15 mouse cellular contexts compared by ENCODE assay signal in genomic region chr12:32053637-32054366, GRCm38 (mm10). TPM values are rescaled to one million over a fixed set of nuclear protein-coding genes. Genes with fewer than 3 reads are reported as not detected.
DNase-seq lines count a peak whose midpoint lies in the region; ATAC-seq and TF ChIP-seq lines count a peak whose summit lies in the region.
"Had no signal": no experiment of that assay in that cellular context is flagged by ENCODE, and none has a peak within 500 bp of the region (broad histone marks: within the 10 kb centered on the region; RNA-seq: fewer than 3 reads in every experiment).

No protein-coding gene starts in this region.

- DNase-seq in forebrain, embryonic 11.5 days (ENCODE audit: low spot score) = no peak
- DNase-seq in kidney, postnatal 0 days (ENCODE audit: low spot score) = peak; percentile 35
- DNase-seq in kidney, adult 2 months = no peak
- DNase-seq in gastrocnemius, postnatal 10 days = no peak
- DNase-seq in left cerebral cortex, adult 2 months (ENCODE audit: extremely low spot score in 1 of 2, low spot score in 2 of 2) = no peak
- DNase-seq: B cell, adult 2 months; cerebellum, postnatal 10 days; lung, adult 2 months; retina, postnatal 1 day; thymus, postnatal 36 days had no signal

- H3K36me3 ChIP-seq in forebrain, embryonic 16.5 days (ENCODE audit: control insufficient read depth, insufficient read depth) = 0 out of 2 replicates have a peak, but pooled peaks cover 3% of the 10 kb centered on the region
- H3K36me3 ChIP-seq in forebrain, embryonic 11.5 days (ENCODE audit: control insufficient read depth, insufficient read depth, low read length) = no peaks in the 10 kb centered on the region
- H3K36me3 ChIP-seq in kidney, postnatal 0 days (ENCODE audit: insufficient read depth, low read length) = no peaks in the 10 kb centered on the region
- H3K36me3 ChIP-seq in kidney, adult 2 months (ENCODE audit: control insufficient read depth, insufficient read depth, low read length) = no peaks in the 10 kb centered on the region
- no peaks in the 10 kb centered on the region for H3K36me3 ChIP-seq in midbrain, embryonic 16.5 days (ENCODE audit: control insufficient read depth, insufficient read depth, low read length)
- H3K36me3 ChIP-seq: embryonic facial prominence, embryonic 12.5 days had no signal

- H3K4me2 ChIP-seq in forebrain, embryonic 16.5 days (ENCODE audit: low read length) = peak overlapping the region; percentile 9; the same call in 1 of the 2 replicates
- H3K4me2 ChIP-seq in forebrain, embryonic 11.5 days (ENCODE audit: low read depth, low read length, severe bottlenecking) = no peak overlapping the region
- H3K4me2 ChIP-seq in kidney, postnatal 0 days (ENCODE audit: low read length) = no peak overlapping the region
- peak overlapping the region; percentile 30; the same call in 1 of the 2 replicates for H3K4me2 ChIP-seq in midbrain, embryonic 16.5 days (ENCODE audit: low read length)
- H3K4me2 ChIP-seq: embryonic facial prominence, embryonic 12.5 days had no signal

- H3K9me3 ChIP-seq in forebrain, embryonic 16.5 days (ENCODE audit: control insufficient read depth, low read length) = no peaks in the 10 kb centered on the region
- no peaks in the 10 kb centered on the region for H3K9me3 ChIP-seq in forebrain, embryonic 11.5 days (ENCODE audit: control insufficient read depth, low read length)
- H3K9me3 ChIP-seq in kidney, postnatal 0 days (replicated peaks; ENCODE audit: low read length) = no peaks in the 10 kb centered on the region
- no peaks in the 10 kb centered on the region for H3K9me3 ChIP-seq in midbrain, embryonic 16.5 days (replicated peaks; ENCODE audit: control insufficient read depth, low read length, poor library complexity, severe bottlenecking)
- H3K9me3 ChIP-seq: embryonic facial prominence, embryonic 12.5 days had no signal

- no peak for TF ChIP-seq POLR2A in kidney, adult 2 months (IDR thresholded peaks at IDR 0.05; ENCODE audit: low read depth, low read length)
- no peak for TF ChIP-seq POLR2A in bone marrow, adult 2 months (IDR thresholded peaks at IDR 0.05; ENCODE audit: borderline replicate concordance, control insufficient read depth, low read depth, low read length)

- H3K4me1 ChIP-seq in forebrain, embryonic 16.5 days (replicated peaks; ENCODE audit: control insufficient read depth, insufficient read depth, low read length) = peaks cover 33% of the 10 kb centered on the region
- 0 out of 2 replicates have a peak, but pooled peaks cover 4% of the 10 kb centered on the region for H3K4me1 ChIP-seq in forebrain, embryonic 11.5 days (replicated peaks; ENCODE audit: control insufficient read depth, insufficient read depth, low read length)
- no peaks in the 10 kb centered on the region for H3K4me1 ChIP-seq in kidney, postnatal 0 days (replicated peaks; ENCODE audit: insufficient read depth, low read length)
- no peaks in the 10 kb centered on the region for H3K4me1 ChIP-seq in kidney, adult 2 months (ENCODE audit: control insufficient read depth, insufficient read depth, low read length)
- H3K4me1 ChIP-seq in bone marrow, adult 2 months (ENCODE audit: control insufficient read depth, insufficient read depth, low read length) = peaks cover 1% of the 10 kb centered on the region; the same call in 1 of the 2 replicates
- H3K4me1 ChIP-seq in midbrain, embryonic 16.5 days (ENCODE audit: control insufficient read depth, insufficient read depth, low read length) = peaks cover 39% of the 10 kb centered on the region

- TF ChIP-seq CTCF in kidney, postnatal 0 days (IDR thresholded peaks at IDR 0.05; ENCODE audit: low read depth) = no peak
- no peak for TF ChIP-seq CTCF in kidney, adult 2 months (conservative IDR thresholded peaks at IDR 0.05; ENCODE audit: insufficient read depth, insufficient read length, low read depth, low read length)
- TF ChIP-seq CTCF in bone marrow, adult 2 months (IDR thresholded peaks at IDR 0.05; ENCODE audit: control insufficient read depth, insufficient read depth, low read length) = no peak
- TF ChIP-seq CTCF in left cerebral cortex, adult 2 months (IDR thresholded peaks at IDR 0.05) = no peak

- no peak overlapping the region for H3K27ac ChIP-seq in forebrain, embryonic 16.5 days (ENCODE audit: low read length)
- H3K27ac ChIP-seq in forebrain, embryonic 11.5 days (ENCODE audit: low read depth, low read length) = no peak overlapping the region
- no peak overlapping the region for H3K27ac ChIP-seq in kidney, postnatal 0 days
- no peak overlapping the region for H3K27ac ChIP-seq in kidney, adult 2 months (ENCODE audit: insufficient read depth, low read depth, low read length)
- peak overlapping the region; percentile 46; the same call in 1 of the 2 replicates for H3K27ac ChIP-seq in bone marrow, adult 2 months (ENCODE audit: control insufficient read depth, insufficient read depth, low read depth, low read length, poor library complexity)
- H3K27ac ChIP-seq in midbrain, embryonic 16.5 days (ENCODE audit: low read length) = no peak overlapping the region
- H3K27ac ChIP-seq in left cerebral cortex, adult 2 months = no peak overlapping the region
- H3K27ac ChIP-seq: embryonic facial prominence, embryonic 12.5 days had no signal

- H3K27me3 ChIP-seq in forebrain, embryonic 16.5 days (replicated peaks; ENCODE audit: control insufficient read depth, insufficient read depth, low read length) = no peaks in the 10 kb centered on the region
- no peaks in the 10 kb centered on the region for H3K27me3 ChIP-seq in forebrain, embryonic 11.5 days (ENCODE audit: control insufficient read depth, insufficient read depth, low read length)
- H3K27me3 ChIP-seq in kidney, postnatal 0 days (ENCODE audit: insufficient read depth, low read length) = no peaks in the 10 kb centered on the region
- no peaks in the 10 kb centered on the region; the same call in 1 of the 2 replicates for H3K27me3 ChIP-seq in kidney, adult 2 months (replicated peaks; ENCODE audit: control insufficient read depth, insufficient read depth, low read length)
- H3K27me3 ChIP-seq in midbrain, embryonic 16.5 days (ENCODE audit: control insufficient read depth, insufficient read depth, low read depth, low read length) = no peaks in the 10 kb centered on the region
- H3K27me3 ChIP-seq: embryonic facial prominence, embryonic 12.5 days had no signal

- no peak overlapping the region for H3K4me3 ChIP-seq in forebrain, embryonic 16.5 days (replicated peaks; ENCODE audit: low read length)
- H3K4me3 ChIP-seq in forebrain, embryonic 11.5 days (ENCODE audit: low read depth, low read length) = no peak overlapping the region
- no peak overlapping the region for H3K4me3 ChIP-seq in kidney, postnatal 0 days (replicated peaks; ENCODE audit: low read depth, low read length)
- H3K4me3 ChIP-seq in kidney, adult 2 months (ENCODE audit: insufficient read depth, low read depth, low read length) = no peak overlapping the region
- H3K4me3 ChIP-seq in bone marrow, adult 2 months (replicated peaks; ENCODE audit: control insufficient read depth, low read depth, low read length) = no peak overlapping the region
- no peak overlapping the region for H3K4me3 ChIP-seq in midbrain, embryonic 16.5 days (ENCODE audit: low read depth, low read length)
- no peak overlapping the region for H3K4me3 ChIP-seq in left cerebral cortex, adult 2 months
- H3K4me3 ChIP-seq: embryonic facial prominence, embryonic 12.5 days had no signal

- no peak for ATAC-seq in forebrain, embryonic 16.5 days
- ATAC-seq in forebrain, embryonic 11.5 days (replicated peaks; ENCODE audit: low FRiP score) = no peak
- no peak for ATAC-seq in kidney, postnatal 0 days (replicated peaks; ENCODE audit: low FRiP score, low read depth)
- no peak for ATAC-seq in midbrain, embryonic 16.5 days
- ATAC-seq: inflammation-experienced regulatory T-cells, adult 6 months had no signal

- intact Hi-C loops in left cerebral cortex, adult 2 months (cut with DNase I) = no loop called here

- WGBS in forebrain, embryonic 16.5 days = 50% methylated on average over 11 of the region's 11 CpGs
- 56% methylated on average over 11 of the region's 11 CpGs for WGBS in forebrain, embryonic 11.5 days
- WGBS in kidney, postnatal 0 days = 68% methylated on average over 11 of the region's 11 CpGs
- 80% methylated on average over 11 of the region's 11 CpGs for WGBS in kidney, adult 2 months
- 80% methylated on average over 11 of the region's 11 CpGs for WGBS in bone marrow, adult 2 months
- WGBS in midbrain, embryonic 16.5 days = 46% methylated on average over 11 of the region's 11 CpGs

- 0 out of 2 replicates have a peak overlapping the region, but pooled peaks have one; percentile 19 for H3K9ac ChIP-seq in forebrain, embryonic 16.5 days (replicated peaks; ENCODE audit: low read depth, low read length)
- no peak overlapping the region for H3K9ac ChIP-seq in forebrain, embryonic 11.5 days (ENCODE audit: low read length)
- no peak overlapping the region for H3K9ac ChIP-seq in kidney, postnatal 0 days (ENCODE audit: low read depth, low read length)
- H3K9ac ChIP-seq in midbrain, embryonic 16.5 days (ENCODE audit: low read depth, low read length) = no peak overlapping the region
- H3K9ac ChIP-seq: embryonic facial prominence, embryonic 12.5 days had no signal

RNA-seq across cellular contexts. Expression of gene Prkar2b, which starts 7.3 kb away (rescaled TPM):
- 140 and 150 TPM in 2 replicates for polyA plus RNA-seq in forebrain, embryonic 16.5 days (2015; fragmentation: Nextera tagmentation; extraction: Ambion mirVana)
- 50.1 and 50.4 TPM in 2 replicates for polyA plus RNA-seq in forebrain, embryonic 11.5 days (2014; fragmentation: Nextera tagmentation; extraction: Ambion mirVana)
- 13.0 and 13.8 TPM in 2 replicates for polyA plus RNA-seq in kidney, postnatal 0 days (2015; fragmentation: Nextera tagmentation; extraction: Ambion mirVana)
- polyA plus RNA-seq in kidney, adult 2 months (2012; rRNA removed) = 9.0 and 12.8 TPM in 2 replicates
- polyA plus RNA-seq in bone marrow, adult 2 months (2011; ENCODE audit: insufficient read depth, insufficient read length, low replicate concordance, missing spikeins) = 97.6 and 124 TPM in 2 replicates
- 146 and 149 TPM in 2 replicates for polyA plus RNA-seq in midbrain, embryonic 16.5 days (2015; fragmentation: Nextera tagmentation; extraction: Ambion mirVana)
- 1 to 10 TPM; 6.8 to 7.8 TPM for total RNA-seq in gastrocnemius, postnatal 10 days (2021)
- 10 to 100 TPM; 70.7 to 75.9 TPM for total RNA-seq in left cerebral cortex, adult 2 months (2021)

Comparison
In these comparisons a context has a peak if more than half of its experiments do, and no peak if none do; other contexts are left out.
1. H3K4me2 ChIP-seq: peak in forebrain, embryonic 16.5 days (single experiment) and midbrain, embryonic 16.5 days (single experiment); none in forebrain, embryonic 11.5 days (single experiment) and kidney, postnatal 0 days (single experiment).